Mouse (Mus musculus): ENCODE data around the gene Entpd3. TPM values are rescaled to one million over a fixed set of nuclear protein-coding genes. Genes with fewer than 3 reads are reported as not detected.
A peak's percentile ranks its signal among the peaks of the same experiment; 100 is the strongest.

Entpd3 gene
- polyA plus RNA-seq, 1 experiment, result 0.06 TPM

DNA sequence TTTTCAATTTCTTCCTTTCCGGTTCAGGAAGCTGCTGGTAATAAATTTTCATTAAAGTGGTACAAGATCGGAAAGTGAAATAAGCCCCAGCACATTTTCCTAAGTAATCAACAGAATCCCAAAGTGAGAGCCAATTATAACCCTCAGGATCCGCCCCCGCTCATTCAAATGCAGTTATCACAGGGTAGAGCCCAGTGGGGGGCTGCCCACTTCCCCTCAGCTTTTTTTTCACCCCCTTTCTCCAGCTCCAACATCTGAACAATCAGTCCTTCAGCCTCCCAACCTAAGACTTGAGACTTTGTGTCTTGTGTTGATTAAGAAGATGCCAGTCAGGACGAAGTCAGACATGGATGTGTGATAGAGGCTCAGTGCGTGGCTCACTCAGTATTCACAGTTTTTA lies 55.2 kb downstream of the Entpd3 start:
- Histone ChIP-seq H3K27ac (ENCODE audit: control insufficient read depth, insufficient read depth, low read depth, low read length) (no peak overlapping the region), H3K27me3 (ENCODE audit: control insufficient read depth, insufficient read depth, low read length) (no peaks in the 10 kb centered on the region), H3K4me1 (ENCODE audit: control insufficient read depth, insufficient read depth, low read length) (no peaks in the 10 kb centered on the region; the same call in 1 of the 2 replicates), H3K4me3 (ENCODE audit: control insufficient read depth, low read depth, low read length) (no peak overlapping the region), H3K36me3 (ENCODE audit: control insufficient read depth, insufficient read depth, low read length) (no peaks in the 10 kb centered on the region)
- TF ChIP-seq POLR2A (IDR thresholded peaks at IDR 0.05; ENCODE audit: control insufficient read depth, low read depth, low read length) (no peak), CTCF (IDR thresholded peaks at IDR 0.05; ENCODE audit: control insufficient read depth, insufficient read depth, insufficient replicate concordance, low read depth, low read length) (no peak)

DNA sequence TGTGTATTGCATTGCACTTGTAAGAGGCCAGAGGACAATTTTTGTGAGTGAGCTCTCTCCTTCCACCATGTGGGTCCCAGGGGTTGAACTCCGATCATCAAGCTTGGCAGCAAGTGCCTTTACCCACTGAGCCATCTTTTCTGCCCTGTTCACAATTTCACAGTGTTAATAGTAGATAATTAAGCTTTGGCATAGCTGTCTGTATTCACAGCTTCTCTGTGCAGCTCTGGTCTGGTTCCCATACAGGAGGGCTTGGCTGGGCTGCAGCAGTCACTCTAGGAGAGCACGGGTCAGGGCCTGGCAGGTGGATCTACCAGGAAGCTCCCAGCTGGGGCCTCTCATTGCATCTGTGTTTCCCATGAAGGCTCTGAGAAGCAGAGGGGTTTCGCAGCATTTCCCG lies 55.7 kb downstream of the Entpd3 start:
- no peaks in the 10 kb centered on the region for H3K27me3 ChIP-seq (ENCODE audit: control insufficient read depth, insufficient read depth, low read length)
- H3K4me3 ChIP-seq (ENCODE audit: control insufficient read depth, low read depth, low read length), result no peak overlapping the region
- TF ChIP-seq POLR2A (IDR thresholded peaks at IDR 0.05; ENCODE audit: control insufficient read depth, low read depth, low read length), result no peak
- TF ChIP-seq CTCF (IDR thresholded peaks at IDR 0.05; ENCODE audit: control insufficient read depth, insufficient read depth, insufficient replicate concordance, low read depth, low read length), result no peak
- H3K4me1 ChIP-seq (ENCODE audit: control insufficient read depth, insufficient read depth, low read length), result no peaks in the 10 kb centered on the region; the same call in 1 of the 2 replicates
- no peaks in the 10 kb centered on the region for H3K36me3 ChIP-seq (ENCODE audit: control insufficient read depth, insufficient read depth, low read length)
- H3K27ac ChIP-seq (ENCODE audit: control insufficient read depth, insufficient read depth, low read depth, low read length), result no peak overlapping the region

DNA sequence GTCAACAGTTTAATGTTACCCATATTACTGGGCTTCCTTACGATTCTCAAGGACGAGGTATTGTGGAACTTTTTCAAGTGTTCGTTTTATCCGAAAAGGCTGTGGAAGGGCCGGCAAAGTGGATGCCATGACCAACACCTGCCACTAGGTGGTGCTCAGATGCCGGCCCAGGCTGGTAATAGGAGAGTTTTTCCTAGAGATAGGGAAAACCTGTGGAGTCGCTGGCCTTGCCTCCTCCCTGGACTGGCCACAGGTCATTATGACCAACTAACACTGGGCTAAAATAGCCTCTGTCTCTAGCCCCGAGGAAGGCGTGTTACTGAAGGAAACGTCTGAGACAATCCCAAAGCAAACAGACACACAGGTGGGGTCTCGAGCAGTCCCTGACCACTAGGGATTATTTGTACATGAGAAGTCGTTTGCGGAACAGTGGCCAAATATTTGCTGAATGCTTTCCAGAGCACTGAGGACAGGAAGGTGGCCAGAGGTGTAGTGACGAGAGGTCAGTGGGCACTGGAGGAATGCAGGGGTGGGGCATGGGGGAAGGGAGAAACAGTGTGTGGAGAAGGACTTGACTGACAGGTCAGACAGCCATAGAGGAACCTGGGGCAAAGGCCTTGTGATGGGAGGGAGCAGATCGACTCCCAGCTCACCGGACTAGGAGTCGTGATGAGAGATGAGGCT lies 62.0 kb downstream of the Entpd3 start:
- no peaks in the 10 kb centered on the region for H3K27me3 ChIP-seq (ENCODE audit: control insufficient read depth, insufficient read depth, low read length)
- peak overlapping the region; percentile 64 for H3K27ac ChIP-seq (ENCODE audit: control insufficient read depth, insufficient read depth, low read depth, low read length)
- no peaks in the 10 kb centered on the region for H3K36me3 ChIP-seq (ENCODE audit: control insufficient read depth, insufficient read depth, low read length)
- H3K4me3 ChIP-seq (ENCODE audit: control insufficient read depth, low read depth, low read length), result peak overlapping the region; percentile 63
- TF ChIP-seq CTCF (IDR thresholded peaks at IDR 0.05; ENCODE audit: control insufficient read depth, insufficient read depth, insufficient replicate concordance, low read depth, low read length) (peak; percentile 91), POLR2A (IDR thresholded peaks at IDR 0.05; ENCODE audit: control insufficient read depth, low read depth, low read length) (no peak; the same call in 1 of the 2 replicates)
- H3K4me1 ChIP-seq (ENCODE audit: control insufficient read depth, insufficient read depth, low read length), result peaks cover 11% of the 10 kb centered on the region

DNA sequence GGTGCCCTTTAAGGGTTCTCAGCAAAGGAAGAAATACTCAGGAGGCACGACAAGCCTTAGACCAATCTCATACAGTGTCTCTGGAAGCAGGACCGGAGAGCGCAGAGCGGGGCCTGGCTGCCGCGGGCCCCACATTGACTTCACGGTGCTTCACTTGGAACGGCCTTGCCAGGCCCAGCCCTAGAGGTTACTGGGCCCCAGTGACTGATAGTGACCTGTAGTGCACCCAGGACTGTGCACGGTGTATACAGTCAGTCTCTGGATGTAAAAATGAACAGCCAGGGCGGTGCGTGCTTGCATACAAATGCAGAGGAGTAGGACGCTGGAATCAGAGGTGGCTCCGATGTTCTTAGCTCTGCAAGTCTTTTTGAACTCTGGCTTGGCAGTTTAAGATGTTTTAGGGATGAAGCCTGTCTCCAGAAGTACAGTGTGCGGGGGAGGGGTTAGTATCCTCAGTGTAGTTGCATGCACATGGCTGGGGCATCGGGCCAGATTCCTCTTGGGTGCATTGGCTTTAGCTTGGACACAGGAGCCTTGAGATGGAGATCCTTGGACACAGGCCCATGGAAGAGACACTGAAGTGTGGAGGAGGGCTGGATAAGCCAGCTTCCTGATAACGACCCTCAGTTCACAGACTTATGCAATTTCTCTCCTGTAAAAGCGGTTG lies 62.7 kb downstream of the Entpd3 start:
- Histone ChIP-seq H3K27me3 (ENCODE audit: control insufficient read depth, insufficient read depth, low read length) (no peaks in the 10 kb centered on the region), H3K27ac (ENCODE audit: control insufficient read depth, insufficient read depth, low read depth, low read length) (peak overlapping the region; percentile 64), H3K4me1 (ENCODE audit: control insufficient read depth, insufficient read depth, low read length) (peaks cover 11% of the 10 kb centered on the region), H3K4me3 (ENCODE audit: control insufficient read depth, low read depth, low read length) (peak overlapping the region; percentile 63), H3K36me3 (ENCODE audit: control insufficient read depth, insufficient read depth, low read length) (no peaks in the 10 kb centered on the region)
- TF ChIP-seq CTCF (IDR thresholded peaks at IDR 0.05; ENCODE audit: control insufficient read depth, insufficient read depth, insufficient replicate concordance, low read depth, low read length) (no peak), POLR2A (IDR thresholded peaks at IDR 0.05; ENCODE audit: control insufficient read depth, low read depth, low read length) (no peak)

DNA sequence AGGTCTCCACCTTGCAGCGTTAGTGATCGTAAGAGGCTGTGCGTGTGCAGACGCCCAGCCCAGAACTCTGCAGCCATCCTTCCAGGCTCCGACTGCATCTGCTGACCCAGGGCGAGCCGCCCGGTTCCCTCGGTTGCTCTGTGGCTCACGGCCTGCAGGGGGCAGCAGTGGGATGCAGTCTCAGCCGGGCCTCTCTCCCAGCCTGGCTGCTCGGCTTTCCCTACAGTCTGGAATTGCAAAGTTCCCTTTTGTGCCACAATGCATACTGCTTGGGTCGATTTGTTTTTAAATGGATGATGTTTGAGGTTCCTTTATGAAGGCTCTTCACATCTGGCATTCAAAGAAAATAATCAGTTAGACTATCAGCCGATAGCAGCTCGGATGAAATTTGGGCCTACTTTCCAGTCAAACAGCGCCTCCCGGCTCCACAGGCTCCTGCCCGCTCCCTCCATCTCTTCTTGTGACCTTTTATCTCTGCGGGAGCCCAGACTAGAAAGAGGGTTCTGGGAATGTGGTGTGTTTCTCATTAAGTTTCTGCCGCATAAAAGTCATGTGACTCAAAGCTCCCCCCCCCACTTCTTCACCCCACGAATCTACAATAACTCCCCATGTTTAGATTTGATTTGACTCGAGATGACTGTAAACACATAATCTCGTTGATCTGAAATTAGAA lies 63.4 kb downstream of the Entpd3 start:
- TF ChIP-seq CTCF (IDR thresholded peaks at IDR 0.05; ENCODE audit: control insufficient read depth, insufficient read depth, insufficient replicate concordance, low read depth, low read length) (peak; percentile 97), POLR2A (IDR thresholded peaks at IDR 0.05; ENCODE audit: control insufficient read depth, low read depth, low read length) (0 out of 2 replicates have a peak, but pooled peaks have one; percentile 31)
- Histone ChIP-seq H3K27me3 (ENCODE audit: control insufficient read depth, insufficient read depth, low read length) (no peaks in the 10 kb centered on the region), H3K27ac (ENCODE audit: control insufficient read depth, insufficient read depth, low read depth, low read length) (no peak overlapping the region)

DNA sequence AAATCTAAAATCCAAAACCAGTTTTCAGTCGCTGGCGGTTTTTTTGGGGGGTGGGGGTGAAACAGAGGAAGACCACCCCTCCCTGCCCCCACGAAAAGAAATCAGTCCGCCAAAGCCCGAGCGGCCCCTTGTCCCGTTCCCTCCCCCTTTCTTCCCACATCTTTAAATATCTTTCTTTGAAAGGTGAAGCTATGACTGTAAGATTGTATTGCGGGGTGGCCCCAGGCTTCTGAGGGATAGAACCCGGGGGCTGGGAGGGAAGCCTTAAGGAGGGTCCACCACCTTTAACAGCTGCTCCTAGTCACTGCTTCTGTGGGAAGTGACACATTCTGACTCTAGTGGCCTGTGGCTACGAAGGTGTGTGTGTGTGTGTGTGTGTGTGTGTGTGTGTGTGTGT lies 63.9 kb downstream of the Entpd3 start:
- Histone ChIP-seq H3K4me1 (ENCODE audit: control insufficient read depth, insufficient read depth, low read length) (peaks cover 11% of the 10 kb centered on the region), H3K36me3 (ENCODE audit: control insufficient read depth, insufficient read depth, low read length) (no peaks in the 10 kb centered on the region), H3K4me3 (ENCODE audit: control insufficient read depth, low read depth, low read length) (no peak overlapping the region), H3K27ac (ENCODE audit: control insufficient read depth, insufficient read depth, low read depth, low read length) (no peak overlapping the region), H3K27me3 (ENCODE audit: control insufficient read depth, insufficient read depth, low read length) (no peaks in the 10 kb centered on the region)
- TF ChIP-seq CTCF (IDR thresholded peaks at IDR 0.05; ENCODE audit: control insufficient read depth, insufficient read depth, insufficient replicate concordance, low read depth, low read length), result no peak
- TF ChIP-seq POLR2A (IDR thresholded peaks at IDR 0.05; ENCODE audit: control insufficient read depth, low read depth, low read length), result no peak

More for the DNA sequence above, 63.4 kb downstream of the Entpd3 start:
- Histone ChIP-seq H3K36me3 (ENCODE audit: control insufficient read depth, insufficient read depth, low read length) (no peaks in the 10 kb centered on the region), H3K4me1 (ENCODE audit: control insufficient read depth, insufficient read depth, low read length) (peaks cover 11% of the 10 kb centered on the region), H3K4me3 (ENCODE audit: control insufficient read depth, low read depth, low read length) (peak overlapping the region; percentile 20)

DNA sequence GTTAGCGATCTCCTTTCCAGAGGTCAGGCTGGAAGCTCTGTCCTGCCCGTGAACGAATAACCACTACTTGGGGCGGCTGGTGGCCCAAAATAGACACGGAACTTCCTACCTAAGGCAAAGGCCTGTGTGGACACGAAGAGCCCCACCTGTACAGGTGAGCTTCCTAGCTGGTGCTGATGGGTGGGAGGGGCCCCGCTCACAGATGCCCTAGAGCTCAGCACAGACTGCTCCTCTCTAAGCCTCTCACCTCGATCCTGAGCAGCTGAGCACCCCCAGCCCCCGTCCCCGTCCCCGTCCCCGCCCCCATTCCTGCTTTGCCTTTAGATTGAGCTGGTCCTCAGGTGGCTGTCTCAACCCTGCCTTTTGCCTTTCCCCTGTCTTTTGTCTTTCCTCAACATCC lies 64.3 kb downstream of the Entpd3 start:
- H3K4me1 ChIP-seq (ENCODE audit: control insufficient read depth, insufficient read depth, low read length), result peaks cover 11% of the 10 kb centered on the region
- H3K27me3 ChIP-seq (ENCODE audit: control insufficient read depth, insufficient read depth, low read length), result no peaks in the 10 kb centered on the region
- no peaks in the 10 kb centered on the region for H3K36me3 ChIP-seq (ENCODE audit: control insufficient read depth, insufficient read depth, low read length)
- TF ChIP-seq CTCF (IDR thresholded peaks at IDR 0.05; ENCODE audit: control insufficient read depth, insufficient read depth, insufficient replicate concordance, low read depth, low read length), result no peak
- no peak for TF ChIP-seq POLR2A (IDR thresholded peaks at IDR 0.05; ENCODE audit: control insufficient read depth, low read depth, low read length)
- no peak overlapping the region for H3K27ac ChIP-seq (ENCODE audit: control insufficient read depth, insufficient read depth, low read depth, low read length)
- H3K4me3 ChIP-seq (ENCODE audit: control insufficient read depth, low read depth, low read length), result no peak overlapping the region
